Mouse (Mus musculus) lung, embryonic 15.5 days (tissue): Measurements from ENCODE around the gene Gm14548. TPM values are rescaled to one million over a fixed set of nuclear protein-coding genes. Genes with fewer than 3 reads are reported as not detected.
"Not testable (repeated sequence)": the region's sequence is repeated elsewhere in the genome, so short reads cannot be mapped to it uniquely, and the experiment has no call there.

Source experiments
- ATAC-seq: fragments of 200-750 bp; cut with Nextera tagmentation; 2 replicates; pipeline ENCODE4 v1.8.0; 2017; ENCODE audit warnings: moderate number of reproducible peaks, borderline replicate concordance; ENCODE audit not compliant: low FRiP score, low TSS enrichment; ENCODE audit errors: extremely low read depth
- H3K27ac ChIP-seq: fragments of 300-500 bp; sonication (generic); 2 replicates; pipeline ENCODE4 v1.5.1; 2015; ENCODE audit warnings: moderate library complexity, mild to moderate bottlenecking, inconsistent platforms
- H3K27me3 ChIP-seq: fragments of 300-500 bp; sonication (generic); 2 replicates; pipeline ENCODE4 v1.6.1; 2015; ENCODE audit warnings: inconsistent platforms
- H3K36me3 ChIP-seq: fragments of 300-500 bp; sonication (generic); 2 replicates; pipeline ENCODE4 v1.6.1; 2015; ENCODE audit warnings: inconsistent platforms
- H3K4me1 ChIP-seq: fragments of 300-500 bp; sonication (generic); 2 replicates; pipeline ENCODE4 v1.6.1; 2015; ENCODE audit warnings: inconsistent platforms
- H3K4me2 ChIP-seq: fragments of 300-500 bp; sonication (generic); 2 replicates; pipeline ENCODE4 v1.6.1; 2015; ENCODE audit warnings: inconsistent platforms, mild to moderate bottlenecking, moderate library complexity
- H3K4me3 ChIP-seq: fragments of 300-500 bp; sonication (generic); 2 replicates; pipeline ENCODE4 v1.5.1; 2015; ENCODE audit warnings: mild to moderate bottlenecking, inconsistent platforms
- H3K9ac ChIP-seq: fragments of 300-500 bp; sonication (generic); 2 replicates; pipeline ENCODE4 v1.6.1; 2015; ENCODE audit warnings: inconsistent platforms
- H3K9me3 ChIP-seq: fragments of 300-500 bp; sonication (generic); 2 replicates; pipeline ENCODE4 v1.6.1; 2016; ENCODE audit warnings: inconsistent platforms
- WGBS: fragments of 180-500 bp; shearing (Covaris S2); methylation state at CpG from one replicate; pipeline ENCODE4 v1.1.7; 2015; 5-methylcytosine and 5-hydroxymethylcytosine counted together
- polyA plus RNA-seq: library from polyadenylated mRNA; unstranded; fragments of >200 nt; fragmentation: Nextera tagmentation; extraction: Ambion mirVana; gene quantifications from 2 replicates; pipeline ENCODE4 v1.2.1, GENCODE M21; 2015

Gm14548 gene
- 0.36 and 0.42 TPM in 2 replicates for polyA plus RNA-seq

- H3K27ac ChIP-seq, H3K4me3 ChIP-seq, H3K36me3 ChIP-seq, H3K9ac ChIP-seq, H3K9me3 ChIP-seq, H3K4me2 ChIP-seq, ATAC-seq, H3K27me3 ChIP-seq, H3K4me1 ChIP-seq: not testable (repeated sequence)
- WGBS = 47% methylated on average over 3 of the region's 3 CpGs
These were observed at the start of gene Gm14548 for GRCm38 (mm10) chr7:3898036-3898590. Gene Gm14548, minus strand, starts transcription at chr7:3898120.

- no peaks in the 10 kb centered on the region for H3K27me3 ChIP-seq
- ATAC-seq = no peak
- 62% methylated on average over 4 of the region's 4 CpGs for WGBS
- no peak overlapping the region for H3K4me3 ChIP-seq
- no peak overlapping the region for H3K9ac ChIP-seq
- H3K36me3 ChIP-seq = no peaks in the 10 kb centered on the region
- no peaks in the 10 kb centered on the region for H3K9me3 ChIP-seq
- H3K27ac ChIP-seq = no peak overlapping the region
- H3K4me2 ChIP-seq = no peak overlapping the region
- no peaks in the 10 kb centered on the region for H3K4me1 ChIP-seq
These were observed 48.2 kb upstream of the Gm14548 start for GRCm38 (mm10) chr7:3946117-3946516.

GRCm38 (mm10) chr7:3940915-3941314 is 43.0 kb upstream of the Gm14548 start:
- Histone ChIP-seq H3K4me3 (no peak overlapping the region), H3K9ac (no peak overlapping the region), H3K36me3 (no peaks in the 10 kb centered on the region), H3K27me3 (no peaks in the 10 kb centered on the region), H3K4me1 (no peaks in the 10 kb centered on the region), H3K4me2 (no peak overlapping the region), H3K9me3 (no peaks in the 10 kb centered on the region), H3K27ac (no peak overlapping the region)
- 68% methylated on average over 3 of the region's 3 CpGs for WGBS
- no peak for ATAC-seq

GRCm38 (mm10) chr7:3939866-3940525 is 42.1 kb upstream of the Gm14548 start:
- no peak overlapping the region for H3K4me3 ChIP-seq
- no peaks in the 10 kb centered on the region for H3K4me1 ChIP-seq
- ATAC-seq = no peak
- 48% methylated on average over 1 of the region's 1 CpGs for WGBS
- H3K9me3 ChIP-seq = no peaks in the 10 kb centered on the region
- no peaks in the 10 kb centered on the region for H3K36me3 ChIP-seq
- H3K4me2 ChIP-seq = no peak overlapping the region
- no peaks in the 10 kb centered on the region for H3K27me3 ChIP-seq
- H3K27ac ChIP-seq = no peak overlapping the region
- H3K9ac ChIP-seq = no peak overlapping the region

- H3K27me3 ChIP-seq, H3K27ac ChIP-seq, ATAC-seq, H3K36me3 ChIP-seq, H3K9ac ChIP-seq, H3K9me3 ChIP-seq, H3K4me3 ChIP-seq, H3K4me2 ChIP-seq, H3K4me1 ChIP-seq: not testable (repeated sequence)
These were observed 37.6 kb upstream of the Gm14548 start for GRCm38 (mm10) chr7:3935473-3935872.

GRCm38 (mm10) chr7:3915387-3915786 is 17.5 kb upstream of the Gm14548 start, which contains the start of gene Lilra6:
Gene Lilra6, minus strand, starts transcription at chr7:3915503.
- not testable (repeated sequence) for H3K4me1 ChIP-seq, ATAC-seq, H3K27me3 ChIP-seq, H3K9me3 ChIP-seq, H3K27ac ChIP-seq, H3K4me2 ChIP-seq, H3K4me3 ChIP-seq, H3K36me3 ChIP-seq, H3K9ac ChIP-seq
- WGBS = 56% methylated on average over 2 of the region's 2 CpGs

GRCm38 (mm10) chr7:3903704-3904103 is 5.8 kb upstream of the Gm14548 start:
- Histone ChIP-seq H3K4me1 (no peaks in the 10 kb centered on the region), H3K9me3 (no peaks in the 10 kb centered on the region), H3K4me2 (no peak overlapping the region), H3K9ac (no peak overlapping the region), H3K27ac (no peak overlapping the region), H3K27me3 (no peaks in the 10 kb centered on the region), H3K4me3 (no peak overlapping the region), H3K36me3 (no peaks in the 10 kb centered on the region)
- 13% methylated on average over 1 of the region's 1 CpGs for WGBS
- ATAC-seq = no peak

GRCm38 (mm10) chr7:3875032-3875431 is 22.9 kb downstream of the Gm14548 start:
- not testable (repeated sequence) for H3K27me3 ChIP-seq, ATAC-seq, H3K9ac ChIP-seq, H3K4me3 ChIP-seq, H3K9me3 ChIP-seq, H3K4me2 ChIP-seq, H3K4me1 ChIP-seq, H3K36me3 ChIP-seq, H3K27ac ChIP-seq
- WGBS = no CpG with 5 or more reads among the region's 1 CpGs

- ATAC-seq, H3K9me3 ChIP-seq, H3K27me3 ChIP-seq, H3K27ac ChIP-seq, H3K4me1 ChIP-seq, H3K4me2 ChIP-seq, H3K9ac ChIP-seq, H3K36me3 ChIP-seq, H3K4me3 ChIP-seq: not testable (repeated sequence)
- WGBS = no CpG with 5 or more reads among the region's 2 CpGs
These were observed 53.0 kb downstream of the Gm14548 start, which contains the start of gene Pira2 for GRCm38 (mm10) chr7:3844951-3845350. Gene Pira2, minus strand, starts transcription at chr7:3845051.

- not testable (repeated sequence) for H3K36me3 ChIP-seq, H3K9me3 ChIP-seq, H3K9ac ChIP-seq, ATAC-seq, H3K4me1 ChIP-seq, H3K4me3 ChIP-seq, H3K4me2 ChIP-seq, H3K27ac ChIP-seq, H3K27me3 ChIP-seq
- WGBS = no CpG with 5 or more reads among the region's 1 CpGs
These were observed 60.1 kb downstream of the Gm14548 start for GRCm38 (mm10) chr7:3837854-3838253.
